Mouse (Mus musculus) E14TG2a.4 (cell line): ENCODE measurements at regions not wholly inside any gene's neighbourhood (a gene's known extent, or its start where the extent isn't known, plus 50 kb on each side); places are given as distances from the start of the nearest gene placed in this dataset.

Experiments used
- CTCF ChIP-seq: conservative IDR thresholded peaks from 2 replicates; pipeline ENCODE4 v1.5.1; 2014; ENCODE audit warnings: low read length
- POU5F1 ChIP-seq: IDR thresholded peaks from 2 replicates; pipeline ENCODE4 v1.6.1; 2014; ENCODE audit warnings: low read length, borderline replicate concordance

GRCm38 (mm10) chr8:30444274-30444673 lies 2984.2 kb upstream of the 5930422O12Rik start:
- no peak for TF ChIP-seq CTCF
- no peak for TF ChIP-seq POU5F1
